In genomic region chr13:51853301-51854243, GRCm38 (mm10) we compare ENCODE assay signal across 8 mouse cellular contexts. TPM values are rescaled to one million over a fixed set of nuclear protein-coding genes. Genes with fewer than 3 reads are reported as not detected.
A peak's percentile ranks its signal among the peaks of the same experiment; 100 is the strongest.
DNase-seq lines count a peak whose midpoint lies in the region; ATAC-seq lines count a peak whose summit lies in the region.

No protein-coding gene starts in this region.

- H3K27ac ChIP-seq in heart, embryonic 11.5 days (ENCODE audit: low read depth, low read length): 0 out of 2 replicates have a peak overlapping the region, but pooled peaks have one; percentile 8

- H3K9ac ChIP-seq in heart, embryonic 11.5 days (ENCODE audit: low read depth, low read length): peak overlapping the region; percentile 17

- no peaks in the 10 kb centered on the region for H3K9me3 ChIP-seq in heart, embryonic 11.5 days (replicated peaks; ENCODE audit: control insufficient read depth, low read length)

- no peaks in the 10 kb centered on the region for H3K27me3 ChIP-seq in heart, embryonic 11.5 days (ENCODE audit: control insufficient read depth, insufficient read depth, low read length)

- no peaks in the 10 kb centered on the region for H3K36me3 ChIP-seq in heart, embryonic 11.5 days (ENCODE audit: control insufficient read depth, insufficient read depth, low read length)

- no peak overlapping the region for H3K4me3 ChIP-seq in heart, embryonic 11.5 days (ENCODE audit: low read depth, low read length)

- no peak for DNase-seq in heart, adult 9 months (ENCODE audit: low spot score in 2 of 2)
- peak; percentile 72 for DNase-seq in adrenal gland, postnatal 25 days
- DNase-seq in large intestine, adult 2 months (ENCODE audit: low read depth, low spot score): peak; percentile 61
- peak; percentile 44 for DNase-seq in neural tube, embryonic 10.5 days (ENCODE audit: extremely low spot score, low spot score)
- DNase-seq in spleen, postnatal 14 days (ENCODE audit: low spot score in 2 of 2): no peak
- no peak for DNase-seq in spleen, adult 12 weeks (ENCODE audit: low spot score)

- 15% methylated on average over 16 of the region's 16 CpGs for WGBS in heart, embryonic 11.5 days (ENCODE audit: insufficient replicate concordance)
- 29% methylated on average over 16 of the region's 16 CpGs for WGBS in large intestine, adult 2 months

- no peak; the same call in 1 of the 2 replicates for ATAC-seq in heart, embryonic 11.5 days (replicated peaks; ENCODE audit: insufficient number of reproducible peaks, low FRiP score, low TSS enrichment)
- no peak for ATAC-seq in erythroid progenitor cell, adult 5-6 weeks (replicated peaks; ENCODE audit: low FRiP score, poor library complexity, severe bottlenecking)

- H3K4me1 ChIP-seq in heart, embryonic 11.5 days (ENCODE audit: control insufficient read depth, insufficient read depth, low read length): peaks cover 53% of the 10 kb centered on the region

- peak overlapping the region; percentile 17 for H3K4me2 ChIP-seq in heart, embryonic 11.5 days

RNA-seq across cellular contexts. Expression of gene Gadd45g, which starts 7.1 kb away (rescaled TPM):
- polyA plus RNA-seq in heart, embryonic 11.5 days (2014; fragmentation: Nextera tagmentation; extraction: Ambion mirVana): 45.3 and 48.9 TPM in 2 replicates
- 15.2 and 29.0 TPM in 2 replicates for total RNA-seq in adrenal gland, postnatal 25 days (2021)
- 35.4 and 38.1 TPM in 2 replicates for polyA plus RNA-seq in large intestine, adult 2 months (2012; rRNA removed)
- 4.3 TPM in 1 of 2 replicates, not detected in the other for total RNA-seq in erythroid progenitor cell, adult 5-6 weeks (2015; ENCODE audit: low replicate concordance)
- 9.4 TPM in 1 of 2 replicates, not detected in the other for total RNA-seq in erythroid progenitor cell, adult 5-6 weeks (2017; ENCODE audit: low replicate concordance)

Comparison
In these comparisons a context has a peak if more than half of its experiments do, and no peak if none do; other contexts are left out.
1. DNase-seq: peak in adrenal gland, postnatal 25 days (single experiment), large intestine, adult 2 months (single experiment) and neural tube, embryonic 10.5 days (single experiment); none in heart, adult 9 months (0 of 2), spleen, postnatal 14 days (0 of 2) and spleen, adult 12 weeks (single experiment).